Mouse (Mus musculus): ENCODE data around the gene Map2k1. TPM values are rescaled to one million over a fixed set of nuclear protein-coding genes. Genes with fewer than 3 reads are reported as not detected.
"Not testable (repeated sequence)": the region's sequence is repeated elsewhere in the genome, so short reads cannot be mapped to it uniquely, and the experiment has no call there.

The Map2k1 gene
- polyA plus RNA-seq, 1 experiment from 2014 or later, result 78.2 TPM

GRCm38 (mm10) chr9:64274291-64274690 lies 20.9 kb upstream of the Map2k1 start:
- no peak overlapping the region for H3K27ac ChIP-seq (ENCODE audit: low read depth, low read length)
- 83% methylated on average over 4 of the region's 4 CpGs for WGBS
- no peaks in the 10 kb centered on the region for H3K27me3 ChIP-seq (ENCODE audit: control insufficient read depth, insufficient read depth, low read length)
- H3K9ac ChIP-seq (ENCODE audit: low read length), result no peak overlapping the region
- DNase-seq (ENCODE audit: low spot score, missing footprints) (peak; percentile 64), ATAC-seq (ENCODE audit: low FRiP score) (no peak)
- H3K4me1 ChIP-seq (ENCODE audit: control insufficient read depth, insufficient read depth, low read length), result no peaks in the 10 kb centered on the region
- H3K4me3 ChIP-seq (ENCODE audit: low read depth, low read length), result no peak overlapping the region
- no peak overlapping the region for H3K4me2 ChIP-seq
- H3K9me3 ChIP-seq (ENCODE audit: control insufficient read depth, low read length), result no peaks in the 10 kb centered on the region
- no peaks in the 10 kb centered on the region for H3K36me3 ChIP-seq (ENCODE audit: control insufficient read depth, insufficient read depth, low read length)

- 74% methylated on average over 4 of the region's 4 CpGs for WGBS
- no peaks in the 10 kb centered on the region for H3K4me1 ChIP-seq (ENCODE audit: control insufficient read depth, insufficient read depth, low read length)
- H3K27me3 ChIP-seq (ENCODE audit: control insufficient read depth, insufficient read depth, low read length), result no peaks in the 10 kb centered on the region
- H3K4me3 ChIP-seq (ENCODE audit: low read depth, low read length), result no peak overlapping the region
- no peaks in the 10 kb centered on the region for H3K36me3 ChIP-seq (ENCODE audit: control insufficient read depth, insufficient read depth, low read length)
- no peak overlapping the region for H3K4me2 ChIP-seq
- ATAC-seq (ENCODE audit: low FRiP score) (no peak), DNase-seq (ENCODE audit: low spot score, missing footprints) (peak; percentile 17)
- H3K9ac ChIP-seq (ENCODE audit: low read length), result no peak overlapping the region
- H3K27ac ChIP-seq (ENCODE audit: low read depth, low read length), result no peak overlapping the region
- H3K9me3 ChIP-seq (ENCODE audit: control insufficient read depth, low read length), result no peaks in the 10 kb centered on the region
Measured at GRCm38 (mm10) chr9:64273757-64274156, 20.3 kb upstream of the Map2k1 start.

- no peaks in the 10 kb centered on the region for H3K9me3 ChIP-seq (ENCODE audit: control insufficient read depth, low read length)
- H3K4me3 ChIP-seq (ENCODE audit: low read depth, low read length), result no peak overlapping the region
- H3K4me2 ChIP-seq, result no peak overlapping the region
- ATAC-seq (ENCODE audit: low FRiP score) (no peak), DNase-seq (ENCODE audit: low spot score, missing footprints) (peak; percentile 69)
- no peak overlapping the region for H3K27ac ChIP-seq (ENCODE audit: low read depth, low read length)
- H3K36me3 ChIP-seq (ENCODE audit: control insufficient read depth, insufficient read depth, low read length), result no peaks in the 10 kb centered on the region
- H3K4me1 ChIP-seq (ENCODE audit: control insufficient read depth, insufficient read depth, low read length), result no peaks in the 10 kb centered on the region
- H3K27me3 ChIP-seq (ENCODE audit: control insufficient read depth, insufficient read depth, low read length), result no peaks in the 10 kb centered on the region
- 44% methylated on average over 7 of the region's 7 CpGs for WGBS
- no peak overlapping the region for H3K9ac ChIP-seq (ENCODE audit: low read length)
Measured at GRCm38 (mm10) chr9:64272611-64273010, 19.2 kb upstream of the Map2k1 start.

- no peaks in the 10 kb centered on the region for H3K36me3 ChIP-seq (ENCODE audit: control insufficient read depth, insufficient read depth, low read length)
- no peaks in the 10 kb centered on the region for H3K4me1 ChIP-seq (ENCODE audit: control insufficient read depth, insufficient read depth, low read length)
- no peak overlapping the region for H3K4me2 ChIP-seq
- DNase-seq (ENCODE audit: low spot score, missing footprints) (no peak), ATAC-seq (ENCODE audit: low FRiP score) (no peak)
- WGBS, result 74% methylated on average over 3 of the region's 3 CpGs
- no peaks in the 10 kb centered on the region for H3K27me3 ChIP-seq (ENCODE audit: control insufficient read depth, insufficient read depth, low read length)
- no peaks in the 10 kb centered on the region for H3K9me3 ChIP-seq (ENCODE audit: control insufficient read depth, low read length)
- H3K4me3 ChIP-seq (ENCODE audit: low read depth, low read length), result no peak overlapping the region
- no peak overlapping the region for H3K27ac ChIP-seq (ENCODE audit: low read depth, low read length)
- H3K9ac ChIP-seq (ENCODE audit: low read length), result no peak overlapping the region
Measured at GRCm38 (mm10) chr9:64271249-64271648, 17.8 kb upstream of the Map2k1 start.

GRCm38 (mm10) chr9:64268836-64269235 lies 15.4 kb upstream of the Map2k1 start:
- H3K27ac ChIP-seq (ENCODE audit: low read depth, low read length); ATAC-seq (ENCODE audit: low FRiP score); H3K4me1 ChIP-seq (ENCODE audit: control insufficient read depth, insufficient read depth, low read length); H3K9ac ChIP-seq (ENCODE audit: low read length); H3K27me3 ChIP-seq (ENCODE audit: control insufficient read depth, insufficient read depth, low read length); H3K36me3 ChIP-seq (ENCODE audit: control insufficient read depth, insufficient read depth, low read length); H3K9me3 ChIP-seq (ENCODE audit: control insufficient read depth, low read length); DNase-seq (ENCODE audit: low spot score, missing footprints); H3K4me2 ChIP-seq; H3K4me3 ChIP-seq (ENCODE audit: low read depth, low read length): not testable (repeated sequence)
- WGBS, result 95% methylated on average over 8 of the region's 8 CpGs

GRCm38 (mm10) chr9:64268196-64268595 lies 14.8 kb upstream of the Map2k1 start:
- DNase-seq (ENCODE audit: low spot score, missing footprints), result peak; percentile 68
- Histone ChIP-seq H3K4me1 (ENCODE audit: control insufficient read depth, insufficient read depth, low read length) (no peaks in the 10 kb centered on the region), H3K9ac (ENCODE audit: low read length) (no peak overlapping the region), H3K36me3 (ENCODE audit: control insufficient read depth, insufficient read depth, low read length) (no peaks in the 10 kb centered on the region), H3K27me3 (ENCODE audit: control insufficient read depth, insufficient read depth, low read length) (no peaks in the 10 kb centered on the region), H3K27ac (ENCODE audit: low read depth, low read length) (no peak overlapping the region), H3K4me2 (no peak overlapping the region), H3K4me3 (ENCODE audit: low read depth, low read length) (no peak overlapping the region), H3K9me3 (ENCODE audit: control insufficient read depth, low read length) (no peaks in the 10 kb centered on the region)
- WGBS, result 89% methylated on average over 10 of the region's 10 CpGs
- no peak for ATAC-seq (ENCODE audit: low FRiP score)

- Histone ChIP-seq H3K36me3 (ENCODE audit: control insufficient read depth, insufficient read depth, low read length) (no peaks in the 10 kb centered on the region), H3K4me2 (no peak overlapping the region), H3K27ac (ENCODE audit: low read depth, low read length) (no peak overlapping the region), H3K27me3 (ENCODE audit: control insufficient read depth, insufficient read depth, low read length) (no peaks in the 10 kb centered on the region), H3K9me3 (ENCODE audit: control insufficient read depth, low read length) (no peaks in the 10 kb centered on the region), H3K4me3 (ENCODE audit: low read depth, low read length) (no peak overlapping the region), H3K9ac (ENCODE audit: low read length) (no peak overlapping the region), H3K4me1 (ENCODE audit: control insufficient read depth, insufficient read depth, low read length) (no peaks in the 10 kb centered on the region)
- DNase-seq (ENCODE audit: low spot score, missing footprints), result no peak
- ATAC-seq (ENCODE audit: low FRiP score), result no peak
- WGBS, result 90% methylated on average over 1 of the region's 1 CpGs
Measured at GRCm38 (mm10) chr9:64267231-64267630, 13.8 kb upstream of the Map2k1 start.

GRCm38 (mm10) chr9:64264813-64265212 lies 11.4 kb upstream of the Map2k1 start:
- no peak overlapping the region for H3K9ac ChIP-seq (ENCODE audit: low read length)
- H3K4me3 ChIP-seq (ENCODE audit: low read depth, low read length), result no peak overlapping the region
- no peak overlapping the region for H3K27ac ChIP-seq (ENCODE audit: low read depth, low read length)
- H3K9me3 ChIP-seq (ENCODE audit: control insufficient read depth, low read length), result no peaks in the 10 kb centered on the region
- ATAC-seq (ENCODE audit: low FRiP score) (no peak), DNase-seq (ENCODE audit: low spot score, missing footprints) (no peak)
- WGBS, result 58% methylated on average over 1 of the region's 1 CpGs
- H3K4me1 ChIP-seq (ENCODE audit: control insufficient read depth, insufficient read depth, low read length), result no peaks in the 10 kb centered on the region
- no peaks in the 10 kb centered on the region for H3K27me3 ChIP-seq (ENCODE audit: control insufficient read depth, insufficient read depth, low read length)
- H3K4me2 ChIP-seq, result no peak overlapping the region
- H3K36me3 ChIP-seq (ENCODE audit: control insufficient read depth, insufficient read depth, low read length), result no peaks in the 10 kb centered on the region

- WGBS, result 89% methylated on average over 4 of the region's 4 CpGs
Measured at GRCm38 (mm10) chr9:64261023-64261422, 7.6 kb upstream of the Map2k1 start.

GRCm38 (mm10) chr9:64259906-64260305 lies 6.5 kb upstream of the Map2k1 start:
- H3K9ac ChIP-seq (ENCODE audit: low read length), result no peak overlapping the region
- H3K9me3 ChIP-seq (ENCODE audit: control insufficient read depth, low read length), result no peaks in the 10 kb centered on the region
- H3K27ac ChIP-seq (ENCODE audit: low read depth, low read length), result no peak overlapping the region
- no peak for DNase-seq (ENCODE audit: low spot score, missing footprints)
- WGBS, result 92% methylated on average over 5 of the region's 5 CpGs
- no peaks in the 10 kb centered on the region for H3K27me3 ChIP-seq (ENCODE audit: control insufficient read depth, insufficient read depth, low read length)
- H3K4me3 ChIP-seq (ENCODE audit: low read depth, low read length), result no peak overlapping the region
- H3K4me2 ChIP-seq, result no peak overlapping the region
- H3K4me1 ChIP-seq (ENCODE audit: control insufficient read depth, insufficient read depth, low read length), result no peaks in the 10 kb centered on the region
- no peak for ATAC-seq (ENCODE audit: low FRiP score)
- no peaks in the 10 kb centered on the region for H3K36me3 ChIP-seq (ENCODE audit: control insufficient read depth, insufficient read depth, low read length)

More at GRCm38 (mm10) chr9:64261023-64261422, 7.6 kb upstream of the Map2k1 start:
- no peaks in the 10 kb centered on the region for H3K27me3 ChIP-seq (ENCODE audit: control insufficient read depth, insufficient read depth, low read length)
- H3K9me3 ChIP-seq (ENCODE audit: control insufficient read depth, low read length), result no peaks in the 10 kb centered on the region
- H3K4me3 ChIP-seq (ENCODE audit: low read depth, low read length), result no peak overlapping the region
- ATAC-seq (ENCODE audit: low FRiP score) (no peak), DNase-seq (ENCODE audit: low spot score, missing footprints) (no peak)
- no peak overlapping the region for H3K27ac ChIP-seq (ENCODE audit: low read depth, low read length)
- no peak overlapping the region for H3K4me2 ChIP-seq
- no peaks in the 10 kb centered on the region for H3K36me3 ChIP-seq (ENCODE audit: control insufficient read depth, insufficient read depth, low read length)
- no peaks in the 10 kb centered on the region for H3K4me1 ChIP-seq (ENCODE audit: control insufficient read depth, insufficient read depth, low read length)
- no peak overlapping the region for H3K9ac ChIP-seq (ENCODE audit: low read length)
